Mouse (Mus musculus) neural tube, embryonic 11.5 days (tissue): Measurements from ENCODE around the gene Cdc42bpa. TPM values are rescaled to one million over a fixed set of nuclear protein-coding genes. Genes with fewer than 3 reads are reported as not detected.

ENCODE experiments used
- polyA plus RNA-seq: library from polyadenylated mRNA; unstranded; fragments of >200 nt; fragmentation: Nextera tagmentation; extraction: Ambion mirVana; gene quantifications from 2 replicates; pipeline ENCODE4 v1.2.1, GENCODE M21; 2014

Gene Cdc42bpa
- polyA plus RNA-seq, 1 experiment from 2014 or later, result 15.5 TPM

Other genes with a start within 250 kb of the Cdc42bpa start
- not detected in 2 replicates for gene Kif28, start 215.2 kb upstream of the Cdc42bpa start, polyA plus RNA-seq
- gene Gm10518, start 157.1 kb upstream of the Cdc42bpa start, polyA plus RNA-seq, result 0.28 TPM in 1 of 2 replicates, not detected in the other
- gene Ahctf1, start 156.8 kb upstream of the Cdc42bpa start, polyA plus RNA-seq, result 35.8 and 39.5 TPM in 2 replicates
- 1.4 and 1.8 TPM in 2 replicates for gene Coq8a, start 239.1 kb downstream of the Cdc42bpa start, polyA plus RNA-seq